Mouse (Mus musculus): ENCODE measurements around the gene Cbx2.

The Cbx2 gene

DNA sequence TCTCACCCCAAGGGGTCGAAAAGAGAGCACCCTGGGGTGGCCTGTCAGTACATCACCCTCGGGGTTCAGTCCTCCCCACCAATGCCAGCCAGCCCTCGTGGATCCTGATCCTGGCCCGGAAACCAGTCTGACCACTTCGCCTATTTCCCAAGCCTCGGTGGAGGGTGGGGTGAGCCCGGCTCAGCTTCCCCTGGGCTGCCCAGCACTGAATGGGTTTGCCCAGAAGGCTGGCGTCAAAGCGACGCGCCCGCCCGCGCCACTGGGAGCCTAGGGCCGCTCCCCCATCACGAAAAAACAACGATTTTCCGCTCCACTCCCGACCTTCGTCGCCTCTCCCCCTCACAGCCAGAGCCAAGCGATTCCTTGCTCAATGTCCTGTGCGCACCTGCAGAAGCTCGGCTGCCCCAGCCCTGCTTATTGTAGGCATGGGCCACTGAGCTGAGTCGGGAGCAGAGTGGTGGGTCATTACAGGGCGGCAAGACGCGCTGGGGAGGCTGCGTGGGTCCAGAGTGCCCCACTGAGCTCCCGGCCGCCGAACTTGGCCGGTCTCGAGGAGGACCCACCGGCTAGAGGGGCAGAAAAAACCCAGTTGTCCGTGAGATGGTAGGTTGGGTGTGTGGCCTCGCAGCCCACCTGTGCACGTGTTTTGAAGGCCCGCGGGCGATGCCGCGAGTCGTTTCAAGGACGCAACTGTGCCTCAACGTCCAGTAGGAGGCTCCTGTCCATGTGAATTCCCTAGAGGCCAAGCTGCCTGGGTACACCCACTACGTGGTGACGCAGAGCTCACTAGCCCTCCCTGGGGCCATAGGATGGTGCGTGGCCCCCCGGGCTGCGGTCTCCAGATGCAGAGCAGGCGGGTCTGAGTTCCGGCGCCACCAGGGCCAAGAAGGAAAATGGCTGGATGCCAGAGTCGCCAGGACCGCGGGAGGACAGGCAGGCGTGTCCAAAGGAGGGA is 35.6 kb downstream of the Cbx2 start:
- peak; percentile 70 for DNase-seq (ENCODE audit: low spot score)

DNA sequence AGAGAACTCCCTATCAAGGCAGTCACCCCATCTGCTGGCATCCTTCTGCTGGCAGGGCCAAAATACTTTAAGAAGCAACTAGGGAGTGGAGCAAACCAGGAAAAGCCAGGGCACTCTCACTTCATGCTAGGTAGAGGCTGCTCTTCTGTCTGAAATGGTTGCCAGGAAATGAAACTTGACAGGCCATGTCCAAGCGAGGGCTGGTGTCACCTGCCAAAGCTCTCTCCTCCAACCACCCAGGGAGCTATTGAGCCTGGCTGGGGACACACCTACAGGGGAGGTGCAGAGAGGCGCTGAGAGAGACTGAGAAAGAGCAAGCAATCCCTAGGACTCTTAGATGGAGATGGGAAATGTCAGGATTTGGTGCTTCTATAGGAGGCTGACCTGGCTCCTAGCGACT is 36.5 kb downstream of the Cbx2 start:
- DNase-seq (ENCODE audit: low spot score), result no peak

DNA sequence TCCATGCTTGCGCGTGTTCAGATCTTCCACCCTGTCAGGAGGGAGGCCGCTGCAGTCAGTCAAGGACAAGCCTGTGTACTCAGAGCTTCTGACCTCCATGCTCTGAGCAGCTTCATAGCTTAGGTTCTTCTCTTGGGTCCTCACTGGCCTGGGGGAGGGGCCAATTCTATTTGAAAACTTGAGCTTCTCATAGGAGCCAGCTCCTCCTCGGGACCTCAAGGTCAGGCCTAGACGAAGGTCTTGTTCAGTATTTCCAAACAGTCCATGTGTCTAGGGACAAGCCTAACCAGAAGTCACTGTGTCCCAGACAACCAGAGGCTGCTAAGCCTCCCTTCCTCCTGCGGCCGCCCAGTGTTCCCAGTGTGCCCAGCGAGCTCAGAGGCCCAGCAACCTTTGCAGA is 44.1 kb downstream of the Cbx2 start:
- DNase-seq (ENCODE audit: low spot score), result peak; percentile 59

DNA sequence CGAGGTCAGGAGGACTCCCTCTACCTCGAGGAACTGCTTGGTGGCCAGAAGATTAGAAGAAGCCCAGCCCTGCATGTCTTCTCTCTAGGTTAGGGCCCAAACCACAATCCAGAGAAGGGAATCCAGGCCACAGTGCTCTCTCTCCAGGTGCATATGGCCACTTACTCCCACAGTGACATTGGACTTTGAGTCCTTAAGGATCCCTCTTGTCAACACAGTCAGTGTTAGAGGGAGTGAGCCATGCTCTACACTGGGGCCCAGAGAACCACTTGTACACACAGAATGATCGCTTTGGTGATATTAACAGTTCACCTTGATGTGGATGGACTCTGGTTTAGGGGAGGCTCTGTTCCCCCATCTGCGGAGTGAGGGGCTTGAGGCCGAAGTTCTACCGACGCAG is 49.5 kb downstream of the Cbx2 start:
- DNase-seq (ENCODE audit: low spot score), result no peak

DNA sequence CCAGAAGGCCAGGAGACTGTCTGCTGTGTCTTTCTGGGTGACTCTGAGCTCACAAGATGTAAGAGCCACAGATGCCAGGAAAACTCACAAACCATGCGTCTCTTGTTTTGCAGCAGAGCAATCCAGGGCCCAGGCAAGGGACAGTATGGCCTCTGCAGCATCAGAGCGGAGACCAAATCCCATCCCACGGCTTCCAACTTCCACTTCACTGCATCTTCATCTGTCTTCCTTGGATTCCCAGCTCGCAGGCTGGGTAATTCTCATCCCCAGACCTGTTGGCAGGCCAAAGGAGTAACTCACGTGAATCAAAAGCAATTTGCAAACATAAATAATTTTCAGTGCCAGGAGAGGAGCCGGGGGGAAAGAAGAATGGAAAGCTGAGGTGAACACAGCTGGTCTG is 50.2 kb downstream of the Cbx2 start:
- DNase-seq (ENCODE audit: low spot score), result no peak

DNA sequence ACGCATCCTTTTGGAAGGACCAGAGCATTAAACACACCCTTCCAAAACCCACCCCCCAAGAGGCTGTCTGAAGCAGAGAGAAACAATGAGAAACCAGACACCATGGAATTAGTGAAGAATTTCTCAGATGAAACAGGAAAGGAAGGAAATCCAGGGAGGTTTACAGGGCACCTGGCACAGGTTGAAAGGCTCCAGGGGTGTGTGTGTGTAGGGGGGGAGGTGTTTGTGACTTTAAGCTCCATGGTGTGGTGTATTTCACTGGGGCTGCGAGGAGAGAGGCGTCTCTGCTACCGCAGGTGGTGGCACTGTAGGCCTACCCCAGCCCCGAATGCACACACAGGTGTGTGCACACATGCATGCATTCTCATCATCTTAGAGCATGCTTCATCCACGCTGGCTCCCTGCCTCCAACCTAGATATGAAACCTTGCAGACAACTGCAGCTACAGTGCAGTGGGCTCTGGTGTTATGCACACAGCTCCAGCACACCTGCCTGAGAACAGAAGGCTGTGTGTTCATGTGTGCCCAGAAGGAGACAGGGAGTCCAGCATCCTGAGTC is 51.2 kb downstream of the Cbx2 start:
- no peak for DNase-seq (ENCODE audit: low spot score)

DNA sequence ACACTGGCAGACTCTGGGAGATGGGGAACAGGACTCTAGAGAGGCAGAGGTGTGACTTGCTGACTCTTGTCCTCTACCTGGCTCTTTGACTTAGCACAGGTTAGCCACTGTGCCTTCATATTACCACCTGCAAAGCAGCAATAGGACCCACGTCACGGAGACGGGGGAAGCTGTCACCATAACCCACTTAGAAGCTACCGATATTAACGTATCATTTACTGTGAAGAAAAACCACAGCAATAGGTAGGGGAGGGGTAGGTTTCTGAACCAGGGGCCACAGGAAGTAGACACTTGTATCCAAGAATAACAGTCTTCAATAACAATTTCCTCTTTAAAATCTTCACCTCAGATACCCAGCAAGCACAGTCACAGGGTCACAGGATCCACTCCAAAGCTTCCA is 53.0 kb downstream of the Cbx2 start:
- DNase-seq (ENCODE audit: low spot score), result no peak

DNA sequence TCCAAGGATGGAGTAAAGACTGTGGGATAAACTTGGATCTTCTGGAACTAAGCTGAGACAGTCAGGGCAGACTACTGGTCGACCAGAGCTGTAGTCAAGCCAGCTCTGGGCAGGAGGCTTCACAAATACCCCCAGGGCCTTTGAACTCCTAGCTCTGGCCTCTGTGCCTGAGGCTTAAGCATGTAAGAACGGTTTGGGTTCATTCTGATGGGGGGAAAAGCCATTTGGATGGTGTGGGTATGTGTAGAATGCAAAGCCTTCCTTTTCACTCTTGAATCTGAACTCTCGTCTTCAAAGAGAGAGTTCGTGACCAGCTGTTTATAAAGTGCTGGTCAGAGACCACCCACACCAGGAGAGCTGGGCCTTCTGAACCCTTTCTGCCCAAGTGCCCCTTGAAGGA is 55.0 kb downstream of the Cbx2 start:
- no peak for DNase-seq (ENCODE audit: low spot score)

DNA sequence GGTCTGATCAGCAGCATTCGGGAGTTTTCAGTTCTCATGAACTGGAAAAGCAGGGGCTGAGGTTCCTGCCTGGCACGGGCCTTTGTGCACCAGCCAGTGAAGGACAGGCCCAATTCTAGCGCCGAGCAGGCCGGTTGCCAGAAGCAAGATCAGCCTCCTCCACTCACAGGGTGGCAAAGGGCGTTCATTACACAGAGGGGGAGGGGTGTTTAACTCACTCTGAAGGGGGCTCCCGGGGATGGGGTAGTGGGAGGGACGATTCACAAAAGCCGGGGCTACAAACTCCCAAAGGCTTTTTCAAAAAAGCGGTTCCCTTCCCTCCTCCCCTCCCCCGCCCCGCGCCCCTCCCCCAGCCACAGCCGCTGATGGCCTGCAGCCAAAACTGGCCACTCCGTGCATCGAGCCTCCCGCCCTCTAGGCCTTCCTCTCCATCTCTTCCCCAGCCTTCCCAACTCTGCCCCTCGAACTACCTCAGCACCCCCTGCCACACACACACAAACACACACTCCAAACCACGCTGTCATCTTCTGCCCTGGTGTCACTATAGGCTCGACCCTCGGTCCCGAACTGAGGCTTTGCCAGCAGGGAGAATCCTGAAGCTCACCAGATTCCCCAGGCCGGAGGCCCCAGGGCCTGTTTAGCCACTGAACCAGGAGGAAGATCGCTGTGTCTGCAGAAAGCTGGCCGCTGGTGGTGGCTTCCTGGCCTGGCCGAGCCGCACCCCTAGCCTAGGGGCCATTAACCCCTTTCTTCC is 56.1 kb downstream of the Cbx2 start:
- DNase-seq (ENCODE audit: low spot score), result peak; percentile 81

DNA sequence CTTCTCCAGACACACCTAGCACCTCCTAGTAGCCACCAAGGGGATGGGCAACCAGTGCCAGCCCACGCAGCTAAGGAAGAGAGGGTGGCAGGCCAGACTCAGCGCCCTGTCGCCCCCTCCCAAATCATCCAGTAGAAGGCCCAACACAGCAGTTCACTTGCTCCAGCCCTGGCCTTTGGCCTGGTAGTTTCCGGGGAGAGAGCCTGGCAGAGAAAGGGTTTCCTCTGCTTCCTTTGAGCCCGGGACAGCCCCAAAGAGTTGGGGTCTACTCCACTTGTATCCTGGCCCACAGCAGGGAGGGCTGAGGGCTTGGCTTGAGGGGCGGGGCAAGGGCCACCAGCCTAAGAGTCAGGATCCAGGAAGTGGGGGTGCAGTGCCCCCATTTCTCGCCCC is 56.7 kb downstream of the Cbx2 start:
- DNase-seq (ENCODE audit: low spot score), result no peak

DNA sequence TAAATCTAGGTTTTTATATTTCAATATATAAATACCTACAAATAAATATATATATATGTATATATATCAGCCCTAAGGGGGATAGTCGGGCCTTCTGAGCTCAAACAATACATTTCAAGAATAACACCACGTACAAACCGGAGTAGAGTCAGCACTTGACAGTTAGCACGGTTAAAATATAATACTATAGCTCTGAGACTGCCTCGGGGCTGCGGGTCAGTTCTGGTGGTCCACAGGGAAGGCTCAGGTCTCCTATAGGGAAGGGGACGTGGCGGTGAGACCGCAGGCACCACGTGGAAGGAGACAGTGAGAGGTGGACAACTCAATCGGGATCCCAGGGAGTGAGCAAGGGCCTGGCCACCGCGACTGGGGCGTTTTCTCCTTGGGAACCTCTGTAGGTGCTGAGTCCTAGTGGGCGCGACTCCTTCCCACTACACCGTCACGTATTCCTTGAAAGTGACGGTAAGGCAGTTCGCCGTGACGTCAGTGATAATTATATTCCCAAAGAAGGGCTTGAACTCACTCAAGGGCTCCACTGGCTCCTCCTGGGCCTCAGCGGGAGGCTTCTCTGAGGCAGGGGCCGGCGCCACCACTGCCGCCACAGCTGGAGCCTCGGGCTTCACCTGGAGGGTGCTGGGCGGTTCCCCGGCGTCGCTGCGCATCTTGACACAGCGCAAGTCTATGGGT is 57.8 kb downstream of the Cbx2 start:
- DNase-seq (ENCODE audit: low spot score), result no peak
